Mouse (Mus musculus) spleen, adult 18-20 months (tissue): ENCODE data around the gene Mrpl27.
"Not testable (repeated sequence)": the region's sequence is repeated elsewhere in the genome, so short reads cannot be mapped to it uniquely, and the experiment has no call there.

ENCODE experiments used
- DNase-seq, 2 experiments: peaks; one replicate each; pipeline ENCODE4 v3.0.0; 2022; ENCODE audit warnings: mixed read lengths in 2 of 2

The Mrpl27 gene

GRCm38 (mm10) chr11:94653663-94654436, at the start of gene Mrpl27, which contains the start of gene Eme1:
Gene Mrpl27 (plus strand): TSS chr11:94653767.
Gene Eme1 (minus strand): TSS chr11:94653964.
- peak; percentile 72 to 90 for DNase-seq

GRCm38 (mm10) chr11:94610744-94611740, 42.5 kb upstream of the Mrpl27 start:
- DNase-seq = no peak

GRCm38 (mm10) chr11:94614603-94615002, 39.0 kb upstream of the Mrpl27 start:
- DNase-seq = no peak

DNA sequence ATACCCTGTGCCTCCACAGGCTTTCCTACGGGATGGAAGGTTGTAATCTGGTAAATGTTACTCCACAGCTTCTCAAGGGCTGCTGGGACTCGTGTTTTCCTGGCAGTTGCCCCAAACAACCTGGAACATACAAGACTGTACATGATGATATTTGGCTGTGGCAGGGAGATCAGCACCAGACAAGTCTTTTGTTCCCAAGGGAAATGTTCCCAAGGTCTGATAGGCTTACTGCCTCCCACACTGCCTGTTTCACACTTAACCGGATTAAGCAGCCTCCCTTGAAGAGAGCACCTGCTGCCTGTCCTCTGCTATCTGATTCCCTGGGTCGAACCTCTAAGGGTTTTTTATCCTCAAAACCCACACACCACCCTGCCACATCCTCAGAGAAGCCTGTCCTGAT, 38.1 kb upstream of the Mrpl27 start:
- DNase-seq = no peak

- no peak for DNase-seq
Measured at GRCm38 (mm10) chr11:94617646-94618045, 35.9 kb upstream of the Mrpl27 start.

DNA sequence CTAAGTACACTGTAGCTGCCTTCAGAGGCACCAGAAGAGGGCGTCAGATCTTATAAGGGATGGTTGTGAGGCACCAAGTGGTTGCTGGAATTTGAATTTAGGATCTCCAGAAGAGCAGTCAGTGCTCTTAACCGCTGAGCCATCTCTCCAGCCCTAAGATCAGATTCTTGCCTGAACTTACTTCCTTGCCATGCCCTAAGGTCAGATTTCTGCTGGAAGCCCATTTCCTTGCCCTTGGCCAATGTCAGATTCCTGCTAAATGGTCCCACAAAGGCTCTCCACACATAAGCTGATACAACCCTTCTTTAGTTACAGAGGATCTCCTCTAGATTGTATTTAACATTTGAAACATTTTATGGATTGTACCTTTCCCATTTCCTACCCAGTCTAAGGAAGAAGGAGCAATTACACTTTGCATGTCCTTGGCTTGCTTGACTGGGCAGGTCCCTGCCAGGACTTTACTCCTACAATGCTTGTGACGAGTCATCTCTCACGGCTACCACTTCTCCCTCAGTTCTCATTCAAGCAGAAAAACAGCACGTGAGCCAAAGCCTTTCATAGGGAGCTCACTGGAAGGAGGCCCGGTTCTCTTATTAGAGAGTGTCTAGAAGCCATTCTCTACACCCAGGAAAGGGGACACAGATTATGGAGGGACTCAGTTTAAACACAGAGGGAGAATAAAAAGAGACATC, 32.7 kb upstream of the Mrpl27 start:
- DNase-seq = no peak

DNA sequence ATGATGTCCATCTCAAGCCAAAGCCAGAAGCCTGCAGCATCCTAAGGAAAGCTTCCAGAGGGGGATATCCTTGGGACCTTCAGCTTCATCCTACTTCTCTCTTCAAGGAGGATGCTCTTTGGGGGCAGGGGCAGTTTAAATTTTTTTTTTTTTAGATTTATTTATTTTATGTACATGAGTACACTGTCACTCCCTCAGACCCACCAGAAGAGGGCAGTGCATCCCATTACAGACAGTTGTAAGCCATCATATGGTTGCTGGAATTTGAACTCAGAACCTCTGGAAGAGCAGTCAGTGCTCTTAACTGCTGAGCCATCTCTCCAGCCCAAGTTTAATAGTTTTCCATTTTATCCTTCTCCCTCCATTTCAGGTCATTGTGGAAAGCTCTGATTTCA, 32.1 kb upstream of the Mrpl27 start:
- DNase-seq = no peak

DNA sequence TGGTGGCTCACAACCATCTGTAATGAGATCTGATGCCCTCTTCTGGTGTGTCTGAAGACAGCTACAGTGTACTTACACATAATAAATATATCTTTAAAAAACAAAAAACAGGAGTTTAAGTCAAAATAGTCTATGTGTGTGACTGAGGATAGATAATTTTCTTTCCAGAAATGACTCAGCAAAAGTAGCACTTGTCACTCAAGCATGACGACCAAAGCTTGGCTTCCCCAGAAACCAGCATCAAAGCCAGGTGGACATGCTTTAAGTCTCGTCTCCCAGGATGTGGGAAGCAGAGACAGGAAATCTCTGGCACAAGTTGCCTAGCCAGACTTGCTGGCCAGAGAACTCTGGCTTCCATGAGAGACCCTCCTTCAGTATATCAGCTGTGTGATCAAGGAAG, 31.4 kb upstream of the Mrpl27 start:
- no peak for DNase-seq

- DNase-seq = peak; percentile 91 to 95
Measured at GRCm38 (mm10) chr11:94629199-94629883, 24.2 kb upstream of the Mrpl27 start, which contains the start of gene Lrrc59. Gene Lrrc59 (plus strand): TSS chr11:94629767.

GRCm38 (mm10) chr11:94629884-94630198, 23.7 kb upstream of the Mrpl27 start:
- DNase-seq = no peak

DNA sequence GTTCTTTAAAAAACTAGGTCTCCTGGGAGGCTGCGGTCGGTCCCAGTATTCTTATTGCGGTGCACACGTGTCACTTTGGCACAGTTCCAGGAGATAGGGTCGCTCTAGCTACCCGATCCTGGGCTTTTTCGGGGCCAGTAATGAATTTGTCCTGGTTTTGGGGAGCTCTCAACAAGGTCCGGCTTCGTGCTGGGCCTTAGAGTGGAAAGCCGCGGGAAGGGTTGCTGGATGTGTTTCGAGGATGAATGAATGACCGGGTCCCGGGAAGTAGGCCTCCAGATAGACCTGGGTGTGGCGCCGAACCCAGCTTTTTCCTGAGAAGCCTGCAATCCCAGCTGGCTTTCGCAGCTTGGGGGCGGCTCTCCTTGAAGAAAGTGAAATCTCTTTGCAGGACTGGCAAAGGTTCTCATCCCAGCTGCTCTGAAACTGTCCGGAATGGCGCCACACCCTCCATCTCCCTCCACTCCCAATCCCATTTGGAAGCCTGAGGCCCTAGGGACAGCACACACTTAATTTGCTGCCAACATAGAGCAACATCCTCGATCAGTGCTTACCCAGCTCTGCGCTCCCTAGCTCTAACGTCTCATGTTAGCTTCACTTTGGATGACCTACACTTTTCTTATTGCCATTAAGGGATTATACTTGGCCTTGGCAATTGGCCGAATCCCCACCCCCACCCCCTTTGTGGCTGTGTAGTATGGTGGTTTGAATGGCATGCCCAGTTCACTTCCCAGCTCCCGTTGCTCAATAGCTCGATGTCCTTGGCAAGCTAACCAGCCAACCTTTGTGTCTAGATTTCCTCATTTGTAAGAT, 23.2 kb upstream of the Mrpl27 start:
- peak in 1 of 2 experiments; percentile 9 for DNase-seq

- no peak for DNase-seq
Measured at GRCm38 (mm10) chr11:94631969-94632368, 21.6 kb upstream of the Mrpl27 start.

DNA sequence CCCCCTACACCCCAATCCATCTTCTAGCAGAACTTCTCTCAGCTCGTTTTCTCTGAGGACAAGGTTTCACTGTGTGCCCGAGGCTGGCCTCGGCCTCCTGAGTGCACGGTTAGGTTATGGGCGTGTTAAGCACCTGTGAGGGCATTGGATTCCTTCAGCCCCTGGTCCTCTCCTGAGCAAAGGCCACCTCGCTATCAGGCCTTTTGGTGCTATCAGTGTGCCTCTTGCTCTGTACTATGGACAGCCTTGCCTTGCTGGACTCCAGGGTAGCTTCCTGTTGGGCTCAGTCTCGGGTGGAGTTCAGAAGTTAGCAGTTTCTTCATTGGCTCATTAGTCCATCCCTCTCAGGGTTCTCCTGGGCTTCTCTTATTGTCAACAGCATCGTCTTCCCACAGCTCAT, 20.6 kb upstream of the Mrpl27 start:
- DNase-seq = no peak

DNA sequence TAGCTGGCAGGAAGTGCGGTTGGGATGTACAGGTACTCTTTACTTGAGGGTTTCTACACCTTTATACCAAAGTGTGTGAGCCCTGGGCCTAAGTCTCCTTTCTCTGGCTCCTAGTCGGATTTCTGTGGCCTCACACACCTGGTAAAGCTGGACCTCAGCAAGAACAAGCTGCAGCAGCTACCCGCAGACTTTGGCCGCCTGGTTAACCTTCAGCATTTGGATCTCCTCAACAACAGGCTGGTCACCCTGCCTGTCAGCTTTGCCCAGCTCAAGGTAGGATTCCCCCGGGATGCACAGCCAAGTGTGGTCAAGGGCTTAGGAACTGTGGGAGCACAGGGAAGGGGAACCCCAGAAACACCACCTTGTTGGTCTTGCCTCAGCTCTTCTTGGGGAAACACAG, 19.1 kb upstream of the Mrpl27 start:
- DNase-seq = no peak

DNA sequence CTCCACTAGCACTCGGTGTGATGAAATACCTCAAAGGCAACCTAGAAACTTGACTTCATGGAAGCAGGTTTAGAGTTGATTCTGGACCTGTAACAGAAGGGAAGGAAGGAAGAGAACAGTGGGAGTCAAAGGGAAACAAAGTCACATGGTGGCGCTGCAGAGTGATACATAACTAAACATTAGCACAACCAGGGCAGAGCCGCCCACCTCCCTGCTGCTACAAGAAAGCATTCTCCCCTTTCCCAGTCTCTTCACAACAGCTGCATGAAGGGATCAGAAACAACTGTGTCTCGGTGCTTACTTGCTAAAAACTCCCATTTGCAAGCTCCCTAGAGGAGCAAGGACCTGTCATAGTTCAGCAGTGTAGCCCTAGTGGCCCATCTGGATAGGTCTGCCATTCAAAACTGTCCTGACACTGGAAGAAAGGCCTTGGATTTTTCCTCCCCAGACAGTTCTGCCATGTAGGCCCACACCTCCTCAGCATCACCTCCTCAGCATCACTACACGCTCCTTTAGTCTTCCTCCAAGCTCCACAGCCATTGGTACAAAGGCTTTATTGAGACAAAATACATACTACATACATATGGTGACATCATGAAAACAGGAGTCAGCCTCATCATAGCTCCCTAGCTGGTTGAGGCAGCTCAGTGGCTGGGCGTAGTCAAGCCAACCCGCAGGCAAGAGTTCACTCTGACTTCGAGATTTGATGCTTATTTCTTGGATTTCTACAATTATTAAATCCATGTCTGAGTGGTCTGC, 8.9 kb upstream of the Mrpl27 start:
- DNase-seq = no peak

- DNase-seq = no peak
Measured at GRCm38 (mm10) chr11:94646457-94646856, 7.1 kb upstream of the Mrpl27 start.

- not testable (repeated sequence) for DNase-seq
Measured at GRCm38 (mm10) chr11:94651241-94651640, 2.3 kb upstream of the Mrpl27 start.

GRCm38 (mm10) chr11:94652973-94653372, 594 bp upstream of the Mrpl27 start:
- no peak for DNase-seq

GRCm38 (mm10) chr11:94661344-94661743, 7.8 kb downstream of the Mrpl27 start:
- DNase-seq = no peak

DNA sequence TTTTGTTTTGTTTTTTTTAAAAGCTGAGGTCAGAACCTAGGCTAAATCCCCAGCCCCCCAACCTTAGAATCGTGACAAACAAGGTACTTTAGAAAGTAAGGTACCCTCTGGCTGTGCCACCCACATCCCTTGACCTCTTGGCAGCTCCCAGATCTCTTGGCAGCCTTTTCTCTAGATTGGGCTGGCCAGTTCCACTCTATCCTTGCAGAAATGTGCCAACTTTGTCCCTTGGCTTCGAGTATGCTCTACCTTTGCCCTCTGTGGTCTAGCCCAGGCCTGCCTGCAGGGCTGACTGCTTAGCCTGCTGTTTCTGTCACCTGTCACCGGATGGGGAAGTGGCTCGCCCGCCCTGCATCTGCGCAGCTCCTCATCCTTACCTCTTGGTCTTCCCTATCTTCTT, 11.7 kb downstream of the Mrpl27 start:
- DNase-seq = no peak

- DNase-seq = no peak
Measured at GRCm38 (mm10) chr11:94674984-94675383, 21.4 kb downstream of the Mrpl27 start.
